Mouse (Mus musculus): ENCODE results near the gene Serpina3c. TPM values are rescaled to one million over a fixed set of nuclear protein-coding genes. Genes with fewer than 3 reads are reported as not detected.

Serpina3c gene
- polyA plus RNA-seq (2015; fragmentation: Nextera tagmentation; extraction: Ambion mirVana): not detected in 2 replicates

DNA sequence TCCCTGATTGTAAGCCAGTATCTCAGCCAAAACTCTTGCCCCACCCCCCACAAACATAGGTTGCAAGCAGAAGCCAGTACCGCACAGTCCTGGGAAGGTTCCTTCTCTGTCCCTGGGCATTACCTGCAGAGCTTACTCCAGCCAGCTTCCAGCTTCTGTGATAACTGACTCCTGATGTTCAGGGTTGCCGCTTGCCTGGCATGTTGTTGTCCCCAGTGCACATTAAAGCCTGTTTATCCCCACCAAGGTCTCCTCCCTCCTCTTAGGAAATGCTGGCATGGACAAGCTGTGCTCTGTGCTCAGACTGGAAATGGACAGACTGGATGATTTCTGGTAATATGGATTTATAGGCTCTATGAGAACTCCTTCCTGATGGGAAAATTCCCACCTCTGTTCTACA lies at the start of gene Serpina3c:
TSS of gene Serpina3c (minus strand) at position 215 of the 400 bp plus-strand sequence.
- Histone ChIP-seq H3K9me3 (replicated peaks; ENCODE audit: control insufficient read depth, low read length) (no peaks in the 10 kb centered on the region), H3K36me3 (ENCODE audit: control insufficient read depth, insufficient read depth, low read length) (no peaks in the 10 kb centered on the region), H3K4me3 (replicated peaks; ENCODE audit: low read length) (no peak within 1 kb of the TSS), H3K27me3 (ENCODE audit: control insufficient read depth, insufficient read depth, low read length) (no peaks in the 10 kb centered on the region), H3K27ac (ENCODE audit: low read length) (no peak within 1 kb of the TSS), H3K4me2 (ENCODE audit: low read depth, low read length) (no peak within 1 kb of the TSS), H3K4me1 (ENCODE audit: control insufficient read depth, insufficient read depth, low read length) (no peaks in the 10 kb centered on the region), H3K9ac (ENCODE audit: low read length) (no peak within 1 kb of the TSS)
- no peak for ATAC-seq (ENCODE audit: insufficient read depth, low FRiP score)
- 90% methylated on average over 2 of the region's 2 CpGs for WGBS

DNA sequence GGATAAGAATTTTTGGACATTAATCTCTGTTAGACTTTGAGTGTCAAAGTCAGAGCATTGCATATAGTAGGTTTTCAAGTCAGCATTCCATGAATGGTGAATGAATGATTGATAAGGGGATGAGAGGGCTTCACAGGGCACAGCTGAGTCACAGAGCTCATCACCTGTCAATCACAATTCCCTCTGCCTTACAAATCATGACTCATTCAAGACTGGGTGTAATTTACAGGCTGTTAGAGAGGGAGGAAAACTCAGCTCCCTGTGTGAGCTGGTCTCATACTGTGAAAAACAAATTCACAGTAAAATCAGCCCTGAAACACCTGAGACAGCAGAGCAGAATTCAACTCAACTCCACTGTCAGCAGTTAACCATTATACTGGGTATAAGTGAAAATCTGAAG lies 37.2 kb upstream of the Serpina3c start:
- Histone ChIP-seq H3K36me3 (ENCODE audit: control insufficient read depth, insufficient read depth, low read length) (no peaks in the 10 kb centered on the region), H3K9me3 (replicated peaks; ENCODE audit: control insufficient read depth, low read length) (no peaks in the 10 kb centered on the region), H3K27ac (ENCODE audit: low read length) (no peak overlapping the region), H3K4me2 (ENCODE audit: low read depth, low read length) (no peak overlapping the region), H3K27me3 (ENCODE audit: control insufficient read depth, insufficient read depth, low read length) (no peaks in the 10 kb centered on the region), H3K9ac (ENCODE audit: low read length) (no peak overlapping the region), H3K4me1 (ENCODE audit: control insufficient read depth, insufficient read depth, low read length) (no peaks in the 10 kb centered on the region), H3K4me3 (replicated peaks; ENCODE audit: low read length) (no peak overlapping the region)
- no peak for ATAC-seq (ENCODE audit: insufficient read depth, low FRiP score)

DNA sequence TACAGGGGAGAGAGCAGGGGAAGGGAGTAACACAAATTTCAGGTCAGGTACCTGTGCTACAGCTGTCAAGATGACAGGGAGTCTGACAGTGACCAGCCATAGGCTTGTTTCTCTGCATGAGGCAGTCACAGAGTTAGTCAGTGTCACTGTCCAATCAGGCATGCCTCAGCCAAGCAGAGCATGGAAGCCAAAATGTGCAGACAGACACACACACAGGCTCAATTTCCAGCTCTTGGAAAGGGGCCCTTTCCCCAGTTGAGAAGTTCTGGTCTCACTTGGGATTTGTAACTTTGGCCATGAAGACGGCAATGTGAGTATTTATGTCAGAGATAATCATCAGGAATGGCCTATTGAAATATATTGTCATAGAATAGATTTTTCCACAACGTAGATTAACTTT lies 35.6 kb upstream of the Serpina3c start:
- Histone ChIP-seq H3K9ac (ENCODE audit: low read length) (no peak overlapping the region), H3K4me1 (ENCODE audit: control insufficient read depth, insufficient read depth, low read length) (no peaks in the 10 kb centered on the region), H3K27ac (ENCODE audit: low read length) (no peak overlapping the region), H3K4me2 (ENCODE audit: low read depth, low read length) (no peak overlapping the region), H3K9me3 (replicated peaks; ENCODE audit: control insufficient read depth, low read length) (no peaks in the 10 kb centered on the region), H3K36me3 (ENCODE audit: control insufficient read depth, insufficient read depth, low read length) (no peaks in the 10 kb centered on the region), H3K27me3 (ENCODE audit: control insufficient read depth, insufficient read depth, low read length) (no peaks in the 10 kb centered on the region), H3K4me3 (replicated peaks; ENCODE audit: low read length) (no peak overlapping the region)
- no peak for ATAC-seq (ENCODE audit: insufficient read depth, low FRiP score)
- 63% methylated on average over 2 of the region's 2 CpGs for WGBS

DNA sequence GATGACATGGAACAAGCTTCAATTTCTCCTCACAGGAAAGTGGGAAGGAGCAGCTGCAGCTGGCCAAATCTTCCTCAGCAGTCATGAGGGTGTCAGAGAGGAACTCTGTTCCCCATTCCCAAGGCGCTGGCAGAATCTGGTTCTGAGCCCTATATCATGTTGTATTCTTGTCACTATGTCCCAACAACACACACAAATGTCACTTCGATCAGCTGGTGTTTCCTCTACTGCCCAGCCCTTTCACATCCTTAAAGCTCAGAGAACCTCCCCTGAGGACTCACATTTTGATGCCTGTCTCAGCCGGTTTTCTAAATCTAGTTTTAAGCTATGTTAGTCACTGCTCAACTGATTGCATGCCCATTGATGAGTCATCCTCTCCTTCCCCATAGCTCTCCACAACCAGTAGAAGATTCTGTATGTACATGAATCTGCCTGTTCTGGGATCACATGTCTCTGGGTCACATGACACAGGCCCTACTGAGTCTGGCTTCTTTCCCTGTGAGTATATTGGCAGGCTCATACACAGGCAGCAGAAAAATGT lies 32.4 kb upstream of the Serpina3c start:
- H3K4me2 ChIP-seq (ENCODE audit: low read depth, low read length): no peak overlapping the region
- H3K4me1 ChIP-seq (ENCODE audit: control insufficient read depth, insufficient read depth, low read length): no peaks in the 10 kb centered on the region
- ATAC-seq (ENCODE audit: insufficient read depth, low FRiP score): peak; percentile 63; the same call in 1 of the 2 replicates
- H3K27ac ChIP-seq (ENCODE audit: low read length): no peak overlapping the region
- no peaks in the 10 kb centered on the region for H3K27me3 ChIP-seq (ENCODE audit: control insufficient read depth, insufficient read depth, low read length)
- no peaks in the 10 kb centered on the region for H3K36me3 ChIP-seq (ENCODE audit: control insufficient read depth, insufficient read depth, low read length)
- H3K4me3 ChIP-seq (replicated peaks; ENCODE audit: low read length): no peak overlapping the region
- H3K9me3 ChIP-seq (replicated peaks; ENCODE audit: control insufficient read depth, low read length): no peaks in the 10 kb centered on the region
- no peak overlapping the region for H3K9ac ChIP-seq (ENCODE audit: low read length)
- 75% methylated on average over 3 of the region's 3 CpGs for WGBS

GRCm38 (mm10) chr12:104185046-104185445 lies 31.4 kb upstream of the Serpina3c start:
- Histone ChIP-seq H3K4me2 (ENCODE audit: low read depth, low read length) (no peak overlapping the region), H3K27ac (ENCODE audit: low read length) (no peak overlapping the region), H3K27me3 (ENCODE audit: control insufficient read depth, insufficient read depth, low read length) (no peaks in the 10 kb centered on the region), H3K36me3 (ENCODE audit: control insufficient read depth, insufficient read depth, low read length) (no peaks in the 10 kb centered on the region), H3K9ac (ENCODE audit: low read length) (no peak overlapping the region), H3K4me1 (ENCODE audit: control insufficient read depth, insufficient read depth, low read length) (no peaks in the 10 kb centered on the region), H3K9me3 (replicated peaks; ENCODE audit: control insufficient read depth, low read length) (no peaks in the 10 kb centered on the region), H3K4me3 (replicated peaks; ENCODE audit: low read length) (no peak overlapping the region)
- no peak for ATAC-seq (ENCODE audit: insufficient read depth, low FRiP score)
- WGBS: 73% methylated on average over 4 of the region's 4 CpGs

- 80% methylated on average over 2 of the region's 2 CpGs for WGBS
- no peaks in the 10 kb centered on the region for H3K27me3 ChIP-seq (ENCODE audit: control insufficient read depth, insufficient read depth, low read length)
These were observed 25.3 kb upstream of the Serpina3c start for GRCm38 (mm10) chr12:104178987-104179386.

DNA sequence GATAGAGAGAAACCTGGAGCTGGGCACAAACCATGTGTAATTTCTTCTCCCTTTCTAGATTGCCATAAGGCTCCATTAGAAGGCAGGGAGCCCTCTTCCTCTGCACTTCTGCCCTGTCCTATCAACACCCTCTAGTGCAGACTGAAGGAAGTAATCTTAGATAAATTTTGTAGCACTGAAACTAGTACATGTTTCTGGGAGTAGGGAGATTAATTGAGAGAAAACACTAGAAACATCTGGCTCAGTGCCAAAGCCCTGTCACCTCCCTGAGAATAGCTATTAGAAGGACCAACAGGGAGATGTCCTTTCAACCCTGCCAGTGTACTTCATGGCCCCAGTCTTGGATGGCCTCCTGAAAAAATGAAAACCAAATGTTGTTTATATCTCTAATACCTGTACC lies 24.9 kb upstream of the Serpina3c start:
- Histone ChIP-seq H3K27ac (ENCODE audit: low read length) (no peak overlapping the region), H3K27me3 (ENCODE audit: control insufficient read depth, insufficient read depth, low read length) (no peaks in the 10 kb centered on the region), H3K4me3 (replicated peaks; ENCODE audit: low read length) (no peak overlapping the region), H3K4me1 (ENCODE audit: control insufficient read depth, insufficient read depth, low read length) (no peaks in the 10 kb centered on the region), H3K36me3 (ENCODE audit: control insufficient read depth, insufficient read depth, low read length) (no peaks in the 10 kb centered on the region), H3K9me3 (replicated peaks; ENCODE audit: control insufficient read depth, low read length) (no peaks in the 10 kb centered on the region), H3K9ac (ENCODE audit: low read length) (no peak overlapping the region), H3K4me2 (ENCODE audit: low read depth, low read length) (no peak overlapping the region)
- no peak for ATAC-seq (ENCODE audit: insufficient read depth, low FRiP score)

More at GRCm38 (mm10) chr12:104178987-104179386, 25.3 kb upstream of the Serpina3c start:
- no peak overlapping the region for H3K9ac ChIP-seq (ENCODE audit: low read length)
- no peak overlapping the region for H3K4me3 ChIP-seq (replicated peaks; ENCODE audit: low read length)
- no peaks in the 10 kb centered on the region for H3K36me3 ChIP-seq (ENCODE audit: control insufficient read depth, insufficient read depth, low read length)
- no peak for ATAC-seq (ENCODE audit: insufficient read depth, low FRiP score)
- no peak overlapping the region for H3K27ac ChIP-seq (ENCODE audit: low read length)
- no peaks in the 10 kb centered on the region for H3K4me1 ChIP-seq (ENCODE audit: control insufficient read depth, insufficient read depth, low read length)
- no peak overlapping the region for H3K4me2 ChIP-seq (ENCODE audit: low read depth, low read length)
- no peaks in the 10 kb centered on the region for H3K9me3 ChIP-seq (replicated peaks; ENCODE audit: control insufficient read depth, low read length)

DNA sequence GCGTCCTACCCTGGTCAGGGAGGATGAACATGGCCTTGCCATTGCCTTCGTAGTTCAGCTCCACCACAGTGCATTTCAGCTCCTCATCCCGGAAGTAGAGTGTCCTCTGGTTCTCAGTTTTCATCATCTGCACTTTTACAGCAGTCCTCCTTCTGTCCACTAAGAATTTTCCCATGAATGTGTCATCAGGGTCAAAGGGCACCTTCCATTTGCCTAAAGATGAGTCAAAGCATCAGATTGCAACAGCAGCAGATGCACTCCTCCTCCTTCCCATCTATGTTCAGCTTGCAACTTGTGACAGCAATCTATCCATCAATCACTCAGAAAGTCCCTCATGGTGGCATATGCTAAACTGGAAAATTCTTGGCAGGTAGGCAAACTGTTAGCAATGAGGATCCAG lies 22.0 kb upstream of the Serpina3c start:
- no peaks in the 10 kb centered on the region for H3K9me3 ChIP-seq (replicated peaks; ENCODE audit: control insufficient read depth, low read length)
- no peak overlapping the region for H3K4me2 ChIP-seq (ENCODE audit: low read depth, low read length)
- no peak overlapping the region for H3K9ac ChIP-seq (ENCODE audit: low read length)
- 76% methylated on average over 3 of the region's 3 CpGs for WGBS
- H3K27ac ChIP-seq (ENCODE audit: low read length): no peak overlapping the region
- no peaks in the 10 kb centered on the region for H3K36me3 ChIP-seq (ENCODE audit: control insufficient read depth, insufficient read depth, low read length)
- no peaks in the 10 kb centered on the region for H3K4me1 ChIP-seq (ENCODE audit: control insufficient read depth, insufficient read depth, low read length)
- no peak overlapping the region for H3K4me3 ChIP-seq (replicated peaks; ENCODE audit: low read length)
- no peak for ATAC-seq (ENCODE audit: insufficient read depth, low FRiP score)
- no peaks in the 10 kb centered on the region for H3K27me3 ChIP-seq (ENCODE audit: control insufficient read depth, insufficient read depth, low read length)

- WGBS: 60% methylated on average over 3 of the region's 3 CpGs
- Histone ChIP-seq H3K4me2 (ENCODE audit: low read depth, low read length) (no peak overlapping the region), H3K36me3 (ENCODE audit: control insufficient read depth, insufficient read depth, low read length) (no peaks in the 10 kb centered on the region), H3K9me3 (replicated peaks; ENCODE audit: control insufficient read depth, low read length) (no peaks in the 10 kb centered on the region), H3K4me1 (ENCODE audit: control insufficient read depth, insufficient read depth, low read length) (no peaks in the 10 kb centered on the region), H3K9ac (ENCODE audit: low read length) (no peak overlapping the region), H3K27ac (ENCODE audit: low read length) (no peak overlapping the region), H3K27me3 (ENCODE audit: control insufficient read depth, insufficient read depth, low read length) (no peaks in the 10 kb centered on the region), H3K4me3 (replicated peaks; ENCODE audit: low read length) (no peak overlapping the region)
- ATAC-seq (ENCODE audit: insufficient read depth, low FRiP score): no peak
These were observed 21.1 kb upstream of the Serpina3c start for GRCm38 (mm10) chr12:104174747-104175146.

All from stomach, embryonic 16.5 days (tissue).